Mouse (Mus musculus): ENCODE results near the gene Npcd. TPM values are rescaled to one million over a fixed set of nuclear protein-coding genes. Genes with fewer than 3 reads are reported as not detected.

The Npcd gene
- 8.2 and 12.1 TPM in 2 replicates for total RNA-seq (2014; rRNA removed)
- 3.2 and 4.6 TPM in 2 replicates for polyA plus RNA-seq (2015; fragmentation: Nextera tagmentation; extraction: Ambion mirVana)

- TF ChIP-seq CTCF (IDR thresholded peaks at IDR 0.05): no peak; the same call in 1 of the 2 replicates
- ATAC-seq (ENCODE audit: low FRiP score) (peak; percentile 91), DNase-seq (ENCODE audit: low spot score) (peak; percentile 98)
- no peaks in the 10 kb centered on the region for H3K27me3 ChIP-seq (ENCODE audit: insufficient read depth, low read length)
- peak within 1 kb of the TSS; percentile 100 for H3K4me2 ChIP-seq (ENCODE audit: low read depth, low read length, poor library complexity, severe bottlenecking)
- H3K36me3 ChIP-seq (ENCODE audit: insufficient read depth, low read length): 0 out of 2 replicates have a peak, but pooled peaks cover 4% of the 10 kb centered on the region
- H3K9ac ChIP-seq (replicated peaks; ENCODE audit: low read length, poor library complexity, severe bottlenecking): peak within 1 kb of the TSS; percentile 85
- peaks cover 14% of the 10 kb centered on the region for H3K4me1 ChIP-seq (ENCODE audit: insufficient read depth, low read length)
- peak within 1 kb of the TSS; percentile 79 for H3K4me3 ChIP-seq (ENCODE audit: low read depth, low read length)
- peak within 1 kb of the TSS; percentile 98 for H3K27ac ChIP-seq (ENCODE audit: low read depth, low read length)
- under 1% methylated on average over 49 of the region's 58 CpGs for WGBS
- no peaks in the 10 kb centered on the region for H3K9me3 ChIP-seq (ENCODE audit: low read length)
These were observed at the start of gene Npcd, which contains the start of gene Cbx6 for GRCm38 (mm10) chr15:79834130-79834880. Npcd (minus strand) TSS chr15:79834237. Cbx6 (minus strand) TSS chr15:79834688.

- peak overlapping the region; percentile 26 for H3K4me3 ChIP-seq (ENCODE audit: low read depth, low read length)
- H3K9me3 ChIP-seq (ENCODE audit: low read length): no peaks in the 10 kb centered on the region
- H3K27ac ChIP-seq (ENCODE audit: low read depth, low read length): peak overlapping the region; percentile 97
- H3K36me3 ChIP-seq (ENCODE audit: insufficient read depth, low read length): no peaks in the 10 kb centered on the region
- peak overlapping the region; percentile 59 for H3K9ac ChIP-seq (replicated peaks; ENCODE audit: low read length, poor library complexity, severe bottlenecking)
- peak; percentile 92 for ATAC-seq (ENCODE audit: low FRiP score)
- H3K4me1 ChIP-seq (ENCODE audit: insufficient read depth, low read length): no peaks in the 10 kb centered on the region
- TF ChIP-seq CTCF (IDR thresholded peaks at IDR 0.05): peak; percentile 97
- peak overlapping the region; percentile 55 for H3K4me2 ChIP-seq (ENCODE audit: low read depth, low read length, poor library complexity, severe bottlenecking)
- no peaks in the 10 kb centered on the region for H3K27me3 ChIP-seq (ENCODE audit: insufficient read depth, low read length)
- under 1% methylated on average over 30 of the region's 30 CpGs for WGBS
- DNase-seq (ENCODE audit: low spot score): peak; percentile 96
These were observed 49.4 kb upstream of the Npcd start for GRCm38 (mm10) chr15:79883352-79883822.

GRCm38 (mm10) chr15:79882623-79883267, 48.7 kb upstream of the Npcd start:
- Histone ChIP-seq H3K4me1 (ENCODE audit: insufficient read depth, low read length) (no peaks in the 10 kb centered on the region), H3K9ac (replicated peaks; ENCODE audit: low read length, poor library complexity, severe bottlenecking) (peak overlapping the region; percentile 59), H3K4me3 (ENCODE audit: low read depth, low read length) (peak overlapping the region; percentile 26), H3K4me2 (ENCODE audit: low read depth, low read length, poor library complexity, severe bottlenecking) (peak overlapping the region; percentile 55), H3K36me3 (ENCODE audit: insufficient read depth, low read length) (no peaks in the 10 kb centered on the region), H3K27me3 (ENCODE audit: insufficient read depth, low read length) (no peaks in the 10 kb centered on the region), H3K9me3 (ENCODE audit: low read length) (no peaks in the 10 kb centered on the region), H3K27ac (ENCODE audit: low read depth, low read length) (peak overlapping the region; percentile 97)
- TF ChIP-seq CTCF (IDR thresholded peaks at IDR 0.05): no peak
- DNase-seq (ENCODE audit: low spot score) (peak; percentile 89), ATAC-seq (ENCODE audit: low FRiP score) (peak; percentile 86)
- 12% methylated on average over 19 of the region's 19 CpGs for WGBS

- no peaks in the 10 kb centered on the region for H3K36me3 ChIP-seq (ENCODE audit: insufficient read depth, low read length)
- DNase-seq (ENCODE audit: low spot score) (no peak), ATAC-seq (ENCODE audit: low FRiP score) (no peak)
- no peak overlapping the region for H3K4me2 ChIP-seq (ENCODE audit: low read depth, low read length, poor library complexity, severe bottlenecking)
- H3K9me3 ChIP-seq (ENCODE audit: low read length): no peaks in the 10 kb centered on the region
- WGBS: 79% methylated on average over 3 of the region's 3 CpGs
- H3K4me3 ChIP-seq (ENCODE audit: low read depth, low read length): no peak overlapping the region
- H3K4me1 ChIP-seq (ENCODE audit: insufficient read depth, low read length): no peaks in the 10 kb centered on the region
- H3K9ac ChIP-seq (replicated peaks; ENCODE audit: low read length, poor library complexity, severe bottlenecking): no peak overlapping the region
- no peak overlapping the region for H3K27ac ChIP-seq (ENCODE audit: low read depth, low read length)
- TF ChIP-seq CTCF (IDR thresholded peaks at IDR 0.05): no peak
- no peaks in the 10 kb centered on the region for H3K27me3 ChIP-seq (ENCODE audit: insufficient read depth, low read length)
These were observed 46.4 kb upstream of the Npcd start for GRCm38 (mm10) chr15:79880477-79880876.

- no peaks in the 10 kb centered on the region for H3K9me3 ChIP-seq (ENCODE audit: low read length)
- H3K27ac ChIP-seq (ENCODE audit: low read depth, low read length): no peak overlapping the region
- no peak overlapping the region for H3K4me2 ChIP-seq (ENCODE audit: low read depth, low read length, poor library complexity, severe bottlenecking)
- DNase-seq (ENCODE audit: low spot score) (peak; percentile 88), ATAC-seq (ENCODE audit: low FRiP score) (no peak)
- no peaks in the 10 kb centered on the region for H3K27me3 ChIP-seq (ENCODE audit: insufficient read depth, low read length)
- no peak overlapping the region for H3K9ac ChIP-seq (replicated peaks; ENCODE audit: low read length, poor library complexity, severe bottlenecking)
- 33% methylated on average over 13 of the region's 13 CpGs for whole genome bisulfite sequencing
- no peaks in the 10 kb centered on the region for H3K4me1 ChIP-seq (ENCODE audit: insufficient read depth, low read length)
- no peak for TF ChIP-seq CTCF (IDR thresholded peaks at IDR 0.05)
- no peak overlapping the region for H3K4me3 ChIP-seq (ENCODE audit: low read depth, low read length)
- no peaks in the 10 kb centered on the region for H3K36me3 ChIP-seq (ENCODE audit: insufficient read depth, low read length)
These were observed 45.3 kb upstream of the Npcd start for GRCm38 (mm10) chr15:79879319-79879718.

Data from midbrain, postnatal 0 days (tissue).